Mouse (Mus musculus): ENCODE data around the gene Wbp1.

DNA sequence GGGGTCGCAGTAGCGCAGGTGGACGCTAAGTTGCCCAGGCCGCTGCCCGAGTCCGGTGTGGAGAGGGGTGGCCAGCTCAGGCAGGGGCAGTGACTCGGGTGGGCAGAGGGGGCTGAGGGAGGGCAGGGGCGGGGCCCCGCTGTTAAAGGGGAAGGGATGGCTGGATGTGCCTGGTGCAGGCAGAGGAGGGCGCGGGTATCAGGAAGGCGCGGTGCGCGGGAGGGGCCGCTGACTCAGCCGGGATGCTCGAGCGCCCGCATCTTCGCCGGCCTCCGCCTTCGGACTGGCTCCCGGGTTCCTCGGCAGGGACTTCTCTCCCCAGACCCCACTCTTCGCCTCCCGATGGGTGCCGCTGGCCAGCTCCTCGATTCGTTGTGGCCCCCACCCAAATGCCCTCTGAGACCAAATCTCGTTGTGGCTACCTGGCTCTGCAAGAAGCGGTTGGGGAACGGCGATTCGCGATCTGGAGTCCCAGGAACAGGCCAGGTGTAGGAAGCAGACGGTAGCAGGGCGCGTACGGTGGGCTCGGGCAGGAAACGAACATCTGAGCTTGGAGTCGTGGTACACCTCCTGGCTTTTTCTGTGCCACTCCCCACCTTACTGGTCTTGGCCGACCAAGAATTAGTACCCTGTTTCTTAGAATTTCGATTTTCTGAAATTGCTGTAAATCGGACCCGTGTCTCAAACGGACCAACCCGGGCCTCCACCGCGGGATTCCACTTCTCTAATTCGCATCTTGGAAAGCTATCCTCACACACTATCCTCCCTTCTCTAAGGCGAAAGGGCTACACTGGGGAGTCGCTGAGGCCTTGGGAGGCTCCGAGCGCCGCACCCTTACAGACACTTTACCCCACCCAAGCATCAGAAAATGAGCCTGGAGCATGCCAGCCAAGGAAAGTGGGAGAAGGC lies 50.8 kb downstream of the Wbp1 start:
- no peak for TF ChIP-seq MAFK (IDR thresholded peaks at IDR 0.05; ENCODE audit: insufficient read depth, low read depth, low read length)
- no peak for TF ChIP-seq ZC3H11A (IDR thresholded peaks at IDR 0.05; ENCODE audit: borderline replicate concordance, low read depth, low read length)

Measured in ES-E14 (cell line).